Mouse (Mus musculus): ENCODE data around the gene Dennd6a.

GRCm38 (mm10) chr14:26540577-26540976, 33.1 kb upstream of the Dennd6a start:
- no peak for TF ChIP-seq CTCF (IDR thresholded peaks at IDR 0.05; ENCODE audit: low read depth)
- no peak for TF ChIP-seq EP300 (optimal IDR thresholded peaks at IDR 0.05)

All from stomach, postnatal 0 days (tissue).